Mouse (Mus musculus): ENCODE measurements around the gene Kitl.
A peak's percentile ranks its signal among the peaks of the same experiment; 100 is the strongest.

Kitl gene

DNA sequence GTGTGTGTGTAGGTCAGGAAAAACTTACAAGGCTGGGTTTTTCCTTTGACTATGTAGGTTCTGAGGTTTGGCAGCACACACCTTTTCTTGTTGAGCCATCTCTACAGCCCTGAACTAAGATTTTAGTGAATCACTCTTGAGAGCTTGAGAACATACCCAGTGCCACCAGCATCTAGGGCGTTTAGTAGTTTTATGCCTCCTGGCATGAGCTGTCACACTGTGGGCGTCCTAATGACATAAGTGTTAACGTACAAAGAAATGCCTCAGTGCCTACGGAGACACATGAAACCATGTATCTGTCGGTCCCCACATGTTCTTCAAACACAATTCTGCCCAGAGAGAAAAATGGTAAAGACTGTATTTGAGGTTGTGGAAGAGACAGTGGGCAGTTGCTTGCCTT, 15.0 kb downstream of the Kitl start:
- no peak for DNase-seq (ENCODE audit: low spot score in 2 of 2)

DNA sequence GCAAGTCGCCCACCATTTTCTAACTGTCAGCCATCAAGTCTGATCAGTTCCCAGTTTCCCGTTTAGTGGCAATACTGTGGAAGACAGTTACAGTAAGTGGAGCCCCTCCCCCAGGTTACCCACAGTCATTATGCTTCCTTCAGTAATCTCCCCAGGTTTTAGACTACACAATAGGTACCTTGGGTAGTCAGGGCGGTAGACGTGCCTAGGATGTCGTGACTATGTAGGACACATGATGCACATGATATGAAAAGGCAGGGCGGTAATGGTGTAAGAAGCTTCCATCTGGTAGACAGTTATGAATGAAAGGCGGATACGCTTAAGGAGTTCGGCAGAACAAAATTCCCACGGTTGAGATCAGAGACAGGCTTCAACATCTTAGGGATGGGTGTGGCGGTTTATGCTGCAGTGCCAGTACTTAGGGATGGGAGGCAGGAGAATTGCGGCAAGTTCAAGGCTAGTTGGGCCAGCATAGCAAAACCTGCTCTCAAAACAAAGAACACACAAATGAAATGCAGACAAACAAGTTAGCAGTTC, 15.6 kb downstream of the Kitl start:
- DNase-seq (ENCODE audit: low spot score in 2 of 2): no peak

DNA sequence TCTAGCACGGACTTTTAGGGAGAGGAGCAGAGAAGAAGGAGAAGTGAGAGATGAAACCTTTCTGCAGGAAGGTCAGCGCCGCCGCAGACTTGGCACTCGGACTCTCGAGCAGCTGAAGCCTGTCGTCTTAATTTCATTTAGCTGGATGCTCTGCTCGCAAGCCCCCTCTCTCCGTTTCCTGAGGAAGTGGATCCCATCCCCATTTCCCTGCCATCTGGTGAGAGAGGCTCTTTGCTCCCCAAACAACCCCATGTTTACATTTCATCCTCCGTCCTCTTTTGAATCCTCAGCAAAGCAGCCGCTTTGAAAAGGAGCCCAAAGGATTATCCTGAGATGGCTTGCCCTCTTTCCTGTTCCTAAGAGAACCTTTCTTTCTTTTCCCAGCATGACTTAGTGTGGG, 16.2 kb downstream of the Kitl start:
- no peak for DNase-seq (ENCODE audit: low spot score in 2 of 2)

DNA sequence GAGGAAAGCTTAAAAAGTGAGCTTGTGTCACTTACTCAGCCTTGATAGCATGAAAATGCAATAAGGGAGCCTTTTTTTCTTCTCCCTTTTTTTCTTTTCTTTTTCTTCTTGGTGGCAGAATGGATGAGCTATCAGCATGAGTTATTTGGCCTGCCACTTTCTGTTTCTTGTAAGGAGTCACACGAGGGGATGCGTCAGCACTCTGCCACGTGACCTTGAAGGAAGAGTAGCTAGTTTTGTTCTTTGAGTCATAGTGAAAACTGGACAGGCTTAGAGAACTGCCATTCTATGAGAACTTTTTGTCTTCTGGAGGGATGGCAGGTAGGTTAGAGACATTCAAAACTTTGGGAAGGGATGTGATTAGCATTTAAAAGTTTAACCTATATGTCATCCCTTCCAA, 17.1 kb downstream of the Kitl start:
- DNase-seq (ENCODE audit: low spot score in 2 of 2): no peak

DNA sequence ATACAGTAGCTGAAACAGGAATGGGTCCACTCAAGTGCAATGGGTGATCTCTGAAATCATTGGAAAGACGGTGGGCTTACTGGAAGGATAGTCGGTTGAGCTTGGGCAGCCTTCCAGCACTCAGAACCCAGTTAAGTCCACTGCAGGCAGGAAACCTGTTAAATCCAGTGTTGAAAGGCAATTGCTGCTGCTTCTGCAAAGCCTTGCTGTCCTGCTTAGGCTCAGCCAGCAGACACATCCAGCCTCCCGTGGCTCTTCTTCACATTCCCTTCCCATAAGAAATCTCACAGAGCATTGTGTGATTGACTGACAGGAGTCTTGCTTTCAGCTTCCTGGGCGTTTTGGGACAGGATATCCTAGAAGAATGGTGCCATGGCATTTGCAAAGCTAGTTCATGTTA, 20.6 kb downstream of the Kitl start:
- no peak for DNase-seq (ENCODE audit: low spot score in 2 of 2)

DNA sequence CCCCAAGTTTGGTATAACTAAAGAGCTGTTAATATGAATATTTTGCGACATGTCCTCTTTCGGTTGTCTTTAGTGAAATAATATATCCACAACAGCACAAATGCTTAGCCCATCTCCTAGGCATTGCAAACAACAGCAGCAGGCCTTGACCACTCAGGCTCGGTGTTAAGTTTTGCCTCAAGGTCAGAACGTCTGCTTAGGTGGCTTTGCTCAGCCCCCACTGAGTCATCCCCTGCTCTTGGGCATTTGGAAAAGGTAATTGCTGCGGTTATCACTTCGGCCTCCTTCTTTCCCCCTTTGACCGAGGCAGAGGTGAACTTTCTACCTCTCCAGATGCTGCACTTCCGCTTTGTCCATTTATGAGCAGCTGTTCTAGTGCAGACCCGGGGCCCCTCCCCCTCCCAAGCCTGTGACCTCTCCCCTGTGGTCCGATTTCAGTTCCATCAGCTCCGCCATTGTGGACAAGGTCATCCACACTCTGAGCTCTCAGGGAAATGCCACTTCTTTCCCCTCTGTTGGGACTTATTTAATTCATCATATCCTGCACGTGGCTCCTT, 23.0 kb downstream of the Kitl start:
- DNase-seq (ENCODE audit: low spot score in 2 of 2): no peak

DNA sequence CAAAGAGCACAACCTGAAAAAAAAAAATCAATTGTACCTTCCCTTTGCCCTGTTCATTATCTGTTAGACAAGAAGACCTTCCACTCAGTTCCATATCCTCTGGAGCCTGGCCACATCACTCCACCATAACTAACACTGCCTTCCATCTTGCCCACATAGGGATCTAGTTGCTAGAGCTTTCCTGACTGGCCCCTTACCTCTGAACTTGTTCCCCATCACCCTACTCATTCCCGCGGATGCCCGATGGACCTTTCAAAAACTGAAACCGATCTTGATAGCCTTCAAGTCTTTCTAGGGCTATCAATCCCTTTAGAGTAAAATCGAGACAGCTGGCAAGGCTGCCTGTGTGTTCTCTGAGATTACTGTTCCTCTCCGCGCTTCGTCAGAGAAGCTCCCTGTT, 23.6 kb downstream of the Kitl start:
- DNase-seq (ENCODE audit: low spot score in 2 of 2): no peak

DNA sequence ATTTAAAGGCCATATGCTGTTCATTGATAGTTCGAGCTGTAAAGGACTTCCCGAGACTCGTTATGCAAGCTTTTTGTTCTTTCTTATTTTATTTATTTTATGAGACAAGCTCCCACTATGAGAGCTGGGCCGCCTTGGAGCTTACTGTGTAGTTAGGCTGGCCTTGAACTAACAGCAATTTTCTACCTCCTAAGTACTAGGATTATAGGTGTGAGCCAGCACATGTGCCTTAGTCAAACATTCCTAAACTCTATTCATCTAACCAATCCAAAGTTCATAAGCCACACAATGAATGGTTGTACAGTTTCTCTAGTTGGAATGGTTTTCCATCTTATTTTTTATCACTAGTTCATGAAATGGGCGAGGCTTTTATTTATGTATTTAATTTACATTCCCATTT, 28.3 kb downstream of the Kitl start:
- DNase-seq (ENCODE audit: low spot score in 2 of 2): no peak

DNA sequence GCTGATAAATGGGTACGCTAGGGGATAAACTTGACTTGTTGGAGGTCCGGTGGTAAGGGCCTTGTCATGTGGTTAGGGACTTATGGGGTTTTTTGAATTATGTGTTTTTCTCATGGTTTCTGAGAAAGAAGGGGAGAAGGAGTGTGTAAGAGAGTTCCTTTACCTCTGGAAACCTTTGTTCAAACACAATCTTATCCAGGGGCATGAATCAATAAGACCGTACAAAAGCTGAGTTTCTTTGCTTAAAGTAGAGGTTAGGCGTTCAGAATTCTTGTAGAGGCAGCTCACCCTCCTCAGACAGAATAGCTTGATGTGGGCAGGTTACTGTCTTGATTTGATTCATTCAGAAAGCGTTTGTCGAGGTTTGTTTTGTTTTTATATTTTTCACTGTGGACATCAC, 28.7 kb downstream of the Kitl start:
- no peak for DNase-seq (ENCODE audit: low spot score in 2 of 2)

DNA sequence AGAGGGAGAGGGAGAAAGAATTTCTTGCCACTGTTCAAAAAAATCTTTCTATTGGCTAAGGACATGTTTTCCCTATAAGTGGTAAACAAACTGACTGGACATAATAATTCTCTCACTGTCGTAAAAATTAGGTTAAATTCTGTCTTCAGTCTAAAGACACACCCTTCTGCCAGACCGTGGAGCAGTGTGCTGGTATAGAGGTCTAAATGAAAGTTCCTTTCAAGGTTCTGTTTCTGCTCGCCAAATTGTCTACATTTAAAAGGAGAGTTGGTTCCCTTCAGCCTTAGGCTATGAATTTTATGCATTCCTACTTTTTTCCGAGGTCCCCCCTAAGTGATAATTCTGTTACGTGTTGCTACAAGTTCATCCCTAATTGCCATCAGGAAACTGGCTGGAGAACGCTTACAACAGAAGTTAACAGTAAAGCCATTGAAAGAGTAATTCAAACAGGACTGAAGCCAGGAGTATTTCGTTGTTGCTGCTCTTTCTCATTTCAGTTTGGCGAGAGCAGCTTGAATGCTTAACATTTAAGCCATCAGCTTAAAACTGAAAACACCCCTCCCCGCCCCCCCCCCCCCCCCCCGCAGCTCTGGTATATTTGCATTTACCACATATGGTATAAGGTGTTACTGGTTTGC, 35.8 kb downstream of the Kitl start:
- no peak for DNase-seq (ENCODE audit: low spot score in 2 of 2)

DNA sequence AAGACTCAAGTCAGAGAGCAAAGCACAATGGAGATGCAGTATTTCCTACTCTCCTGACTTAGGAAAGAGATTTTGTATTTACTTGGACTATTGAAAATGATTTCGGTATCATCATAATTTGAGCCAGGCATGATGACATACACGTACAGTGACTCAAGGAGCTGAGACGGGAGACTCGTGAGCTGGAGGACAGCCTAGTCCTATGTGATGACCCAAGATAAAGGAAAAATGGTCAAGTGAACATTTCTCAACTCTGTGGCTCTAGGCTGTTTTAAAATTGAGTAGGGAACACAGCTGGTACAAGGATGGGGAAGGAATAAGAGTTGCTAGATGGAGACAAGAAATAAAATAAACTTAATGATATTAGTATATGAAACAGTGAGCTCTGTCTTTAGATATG, 37.0 kb downstream of the Kitl start:
- no peak for DNase-seq (ENCODE audit: low spot score in 2 of 2)

DNA sequence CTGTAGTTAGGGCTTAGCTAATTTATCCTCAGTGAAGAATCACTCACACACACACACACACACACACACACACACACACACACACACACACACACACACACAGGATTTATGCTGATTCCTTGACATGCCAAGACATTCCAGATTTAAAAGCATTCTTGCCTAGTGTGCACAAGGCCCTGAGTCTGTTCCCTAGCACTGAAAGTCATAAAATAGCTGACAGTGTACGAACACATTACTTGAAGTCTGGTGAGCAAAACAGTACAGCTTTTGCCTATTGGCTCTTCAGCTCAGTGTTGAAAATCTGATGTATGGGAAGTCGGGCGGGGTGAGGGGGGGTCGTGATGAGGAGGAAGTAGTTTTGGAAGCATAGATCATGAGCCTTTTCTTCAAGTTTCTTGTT, 37.5 kb downstream of the Kitl start:
- DNase-seq (ENCODE audit: low spot score in 2 of 2): no peak

DNA sequence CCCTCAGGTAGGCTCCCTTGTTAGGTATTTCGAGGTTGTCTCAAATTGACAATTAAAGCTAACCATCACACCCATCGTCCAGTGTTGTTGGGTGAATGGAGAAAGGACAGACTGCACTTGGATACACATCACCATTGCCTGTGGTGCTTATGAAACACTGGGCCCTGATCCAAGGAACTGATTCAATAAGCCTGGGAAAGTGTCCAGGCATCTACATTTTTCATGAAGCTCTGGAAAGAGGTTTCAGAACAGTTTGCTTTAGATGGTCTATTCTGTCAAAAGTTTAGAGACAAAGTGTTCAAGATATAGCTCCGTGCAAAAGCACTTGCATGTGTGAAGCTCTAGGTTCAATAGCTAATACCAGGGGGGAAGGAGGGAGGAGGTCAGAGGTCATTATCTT, 38.6 kb downstream of the Kitl start:
- DNase-seq (ENCODE audit: low spot score in 2 of 2): peak; percentile 53 to 68

DNA sequence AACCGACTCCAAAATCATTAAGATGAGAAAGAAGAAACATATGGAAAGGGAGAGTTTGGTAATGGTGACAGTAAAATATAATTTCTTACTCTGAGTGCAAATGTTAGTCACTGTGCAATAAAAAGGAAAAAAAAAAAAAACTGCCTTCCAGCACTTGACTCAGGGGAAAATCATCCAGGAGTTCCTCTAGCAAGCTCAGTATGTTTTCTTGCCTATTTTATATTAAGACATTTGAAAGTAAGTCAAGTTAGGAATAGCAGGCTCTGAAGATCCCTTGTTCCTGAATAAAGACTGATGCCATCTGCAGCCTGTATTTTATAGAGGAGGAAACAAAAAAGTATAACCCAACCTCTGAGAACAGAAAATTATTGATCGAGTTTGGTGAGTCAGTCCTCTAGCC, 39.7 kb downstream of the Kitl start:
- DNase-seq (ENCODE audit: low spot score in 2 of 2): no peak

DNA sequence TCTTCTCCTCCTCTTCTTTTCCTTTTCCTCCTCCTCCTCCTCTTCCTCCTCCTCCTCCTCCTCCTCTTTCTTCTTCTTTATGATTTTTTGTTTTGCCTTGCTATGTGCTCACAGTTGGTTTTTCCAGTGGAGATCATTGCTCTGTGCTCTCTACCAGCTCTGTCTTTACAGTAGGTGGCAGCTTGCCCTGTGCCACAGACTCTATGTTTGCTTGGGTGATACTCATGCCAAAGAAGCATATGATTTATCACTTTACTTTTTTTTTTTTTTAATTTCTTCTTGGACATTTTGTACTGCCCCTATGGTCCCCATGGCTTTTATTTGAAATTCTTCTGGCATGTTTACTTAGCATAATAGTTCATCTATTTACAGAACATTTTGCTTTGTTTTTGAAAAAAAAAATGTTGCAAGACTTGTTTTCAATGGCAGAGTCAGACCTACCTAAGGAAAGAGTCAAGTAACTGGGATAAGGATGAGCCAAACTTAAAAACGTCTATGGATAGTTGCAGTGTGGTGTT, 41.7 kb downstream of the Kitl start:
- DNase-seq (ENCODE audit: low spot score in 2 of 2): no peak

DNA sequence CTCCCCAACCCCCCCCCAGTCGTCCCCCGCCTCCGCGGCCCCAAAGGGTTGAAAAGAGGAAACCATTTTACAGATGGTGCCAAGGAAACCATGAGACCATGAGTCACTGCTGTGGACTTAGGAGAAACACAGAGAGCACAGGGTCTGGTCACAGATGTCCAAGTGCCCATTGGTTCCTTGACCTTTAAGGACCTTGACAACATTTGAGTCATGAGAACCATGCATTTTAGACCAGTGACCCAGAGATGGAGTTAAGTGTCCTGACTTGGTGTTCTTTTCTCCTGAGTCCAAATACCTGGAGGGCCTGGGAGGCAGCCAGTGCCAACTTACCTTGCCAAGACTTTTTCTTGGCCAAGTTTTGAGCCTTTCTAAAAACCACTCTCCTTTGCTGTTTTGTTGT, 43.9 kb downstream of the Kitl start:
- no peak for DNase-seq (ENCODE audit: low spot score in 2 of 2)

DNA sequence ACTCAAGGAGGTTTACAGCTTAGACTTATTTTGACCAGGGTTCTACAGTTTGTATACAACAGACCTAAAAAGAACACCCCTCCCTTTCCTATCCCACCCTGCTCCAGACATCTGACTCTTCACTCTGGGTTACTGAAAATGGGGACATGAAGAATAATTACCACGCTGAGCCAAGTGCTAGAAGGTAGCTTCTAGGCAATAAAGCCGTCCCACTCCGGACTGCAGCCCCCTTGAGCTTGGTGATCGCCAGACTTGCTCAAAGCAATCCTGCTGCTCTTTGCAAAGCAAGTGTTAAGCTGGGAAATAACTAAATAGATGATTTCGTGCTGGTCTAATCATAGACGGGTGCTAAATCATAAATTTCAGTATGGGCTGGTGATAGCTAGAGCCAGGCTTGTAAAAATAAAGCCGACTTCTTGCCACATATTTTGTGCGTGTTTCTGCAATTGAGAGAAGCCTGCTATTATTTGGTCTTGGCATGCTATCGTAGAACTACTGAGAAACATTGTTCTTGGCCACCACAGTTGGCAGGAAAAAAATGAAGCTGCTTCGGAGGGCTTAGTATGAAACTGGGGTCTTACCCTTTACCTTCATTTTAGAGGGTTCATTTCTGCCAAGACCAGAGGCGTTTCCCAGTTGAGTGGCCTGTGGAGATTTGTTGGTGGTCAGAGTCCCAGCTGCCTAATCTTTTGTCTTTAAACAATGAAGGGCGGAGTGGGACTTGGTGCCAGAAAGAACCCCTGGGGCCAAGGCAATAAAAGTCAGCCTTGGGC, 50.3 kb downstream of the Kitl start:
- DNase-seq (ENCODE audit: low spot score in 2 of 2): no peak

DNA sequence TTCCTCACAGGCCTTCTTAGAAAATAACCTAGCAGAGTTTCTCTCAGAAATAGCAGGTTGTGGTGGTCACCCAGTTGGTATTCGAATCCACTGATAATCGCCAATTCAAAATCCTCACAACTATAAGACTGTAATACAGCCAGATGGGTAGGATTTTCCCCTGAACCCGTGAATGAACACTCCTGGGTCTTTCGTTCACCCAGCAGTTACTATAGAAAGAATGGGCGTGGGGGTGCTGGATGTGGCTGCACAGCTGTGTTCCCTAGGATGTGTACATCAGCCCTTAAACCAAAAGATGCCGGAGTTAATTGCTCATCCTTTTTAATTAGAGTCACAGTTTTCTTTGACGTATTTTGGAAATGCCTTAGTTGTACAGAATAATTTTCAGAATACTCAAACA, 50.9 kb downstream of the Kitl start:
- DNase-seq (ENCODE audit: low spot score in 2 of 2): no peak

DNA sequence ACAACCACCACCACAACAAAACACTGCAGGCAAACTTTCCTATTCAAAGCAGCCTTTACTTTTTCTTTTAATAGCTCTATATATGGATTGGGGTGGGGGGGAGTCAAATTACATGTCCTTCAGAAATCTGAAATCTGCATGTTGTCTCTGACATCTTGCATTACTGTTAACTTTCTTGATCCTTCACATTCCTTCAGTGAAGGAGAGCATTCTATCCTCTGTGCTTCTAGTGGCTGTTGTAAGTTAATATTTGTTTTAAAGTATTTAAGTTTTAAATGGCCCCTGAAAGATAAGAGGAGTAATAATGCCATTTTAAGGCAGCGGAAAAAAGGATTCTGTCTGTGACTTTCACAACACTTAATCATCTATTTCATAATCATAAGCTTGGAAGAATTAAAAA, 57.2 kb downstream of the Kitl start:
- no peak for DNase-seq (ENCODE audit: low spot score in 2 of 2)

DNA sequence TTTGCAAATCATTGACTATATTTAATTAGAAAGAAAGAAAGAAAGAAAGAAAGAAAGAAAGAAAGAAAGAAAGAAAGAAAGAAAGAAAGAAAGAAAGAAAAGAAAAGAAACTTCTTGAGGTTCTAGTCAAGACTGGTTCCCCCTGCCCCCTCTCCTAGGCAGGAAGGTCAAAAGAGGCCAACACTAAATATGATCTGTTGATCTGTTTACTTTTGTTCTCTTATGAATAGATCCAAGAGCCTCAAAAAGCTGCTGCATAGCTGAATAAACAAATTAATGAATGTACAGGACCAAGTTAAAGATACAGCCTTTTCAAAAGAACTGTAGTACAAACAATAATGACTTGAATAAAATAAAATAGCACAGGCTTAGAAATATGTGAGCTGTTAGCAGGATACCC, 57.7 kb downstream of the Kitl start:
- no peak for DNase-seq (ENCODE audit: low spot score in 2 of 2)

DNA sequence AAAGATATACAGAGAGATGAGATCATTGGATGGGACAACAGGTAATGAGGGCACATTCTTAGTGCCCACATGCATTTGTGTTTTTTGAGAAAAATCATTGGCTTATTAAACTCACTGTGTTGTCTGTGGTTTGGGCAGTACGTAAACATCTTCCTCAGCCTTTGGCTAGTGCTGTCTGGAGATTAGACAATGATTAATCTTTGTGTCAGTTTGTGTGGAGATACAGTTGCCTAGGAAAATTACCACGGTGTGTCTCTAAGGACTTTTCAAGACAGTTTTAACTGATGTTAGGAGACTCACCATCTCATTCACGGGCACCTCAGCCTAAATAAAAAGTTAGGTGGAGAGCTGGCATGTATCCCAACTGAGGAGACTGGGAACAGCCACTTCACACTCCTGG, 85.7 kb downstream of the Kitl start:
- DNase-seq (ENCODE audit: low spot score in 2 of 2): no peak

DNA sequence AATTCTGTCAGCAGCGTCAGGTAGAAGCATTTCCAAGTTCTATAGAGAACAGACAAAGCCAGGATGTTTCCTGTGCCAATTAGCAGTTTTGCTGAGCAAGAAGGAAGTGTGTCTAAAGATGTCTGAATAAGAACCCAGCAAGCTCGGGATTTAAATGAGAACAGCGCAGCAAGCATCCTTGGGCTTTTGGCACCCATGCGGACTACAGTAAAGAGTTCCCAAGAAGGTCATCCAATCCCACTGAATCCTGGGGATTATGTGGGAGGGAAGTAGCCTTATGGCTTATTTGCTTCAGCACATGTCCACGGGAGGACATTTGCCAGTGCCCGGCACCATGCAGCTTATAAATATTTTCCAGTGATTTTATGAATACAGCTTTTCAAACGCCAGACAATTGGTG, 95.8 kb downstream of the Kitl start:
- no peak for DNase-seq (ENCODE audit: low spot score in 2 of 2)

DNA sequence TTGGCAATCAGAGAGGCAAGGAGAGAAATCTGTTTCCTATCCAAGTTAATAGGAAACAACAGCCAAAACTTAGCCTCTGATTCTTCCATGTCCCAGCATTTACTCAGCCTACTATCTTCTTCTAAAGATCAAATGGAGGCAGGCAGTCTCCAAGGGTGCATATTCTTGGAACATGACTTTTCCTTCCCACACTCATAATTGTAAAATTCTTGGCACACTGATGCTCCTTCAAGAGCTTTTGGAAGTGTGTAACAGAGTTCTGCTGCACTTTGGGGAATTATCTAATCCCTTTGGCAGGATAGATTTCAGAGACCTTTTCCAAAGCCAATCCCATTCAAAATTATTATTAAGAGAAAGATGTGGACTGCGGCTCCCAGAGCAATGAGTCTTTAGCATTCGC, 100.1 kb downstream of the Kitl start:
- DNase-seq (ENCODE audit: low spot score in 2 of 2): no peak

All from right cerebral cortex, postnatal 10 days (tissue).